Mouse (Mus musculus): ENCODE results near the gene Arhgap23. TPM values are rescaled to one million over a fixed set of nuclear protein-coding genes. Genes with fewer than 3 reads are reported as not detected.

Gene Arhgap23
- total RNA-seq, 2 experiments from 2014 or later: 6.5 to 7.1 TPM

GRCm38 (mm10) chr11:97505784-97506183, 90.5 kb downstream of the Arhgap23 start:
- DNase-seq: no peak

- no peak for DNase-seq
Measured at GRCm38 (mm10) chr11:97506331-97506730, 91.0 kb downstream of the Arhgap23 start.

GRCm38 (mm10) chr11:97508198-97508597, 92.9 kb downstream of the Arhgap23 start:
- no peak for DNase-seq

- no peak for DNase-seq
Measured at GRCm38 (mm10) chr11:97509058-97509457, 93.7 kb downstream of the Arhgap23 start.

- DNase-seq: no peak
Measured at GRCm38 (mm10) chr11:97509715-97510485, 94.6 kb downstream of the Arhgap23 start.

- peak; percentile 35 for DNase-seq
Measured at GRCm38 (mm10) chr11:97510966-97511660, 95.8 kb downstream of the Arhgap23 start.

- DNase-seq: peak; percentile 33
Measured at GRCm38 (mm10) chr11:97511661-97512369, 96.5 kb downstream of the Arhgap23 start.

- DNase-seq: no peak
Measured at GRCm38 (mm10) chr11:97512511-97512910, 97.2 kb downstream of the Arhgap23 start.

- DNase-seq: no peak
Measured at GRCm38 (mm10) chr11:97513066-97513465, 97.7 kb downstream of the Arhgap23 start.

- no peak for DNase-seq
Measured at GRCm38 (mm10) chr11:97520541-97520940, 105.2 kb downstream of the Arhgap23 start.

GRCm38 (mm10) chr11:97521741-97522474, 106.6 kb downstream of the Arhgap23 start:
- DNase-seq: no peak

- no peak for DNase-seq
Measured at GRCm38 (mm10) chr11:97523107-97523506, 107.8 kb downstream of the Arhgap23 start.

- no peak for DNase-seq
Measured at GRCm38 (mm10) chr11:97523827-97524261, 108.5 kb downstream of the Arhgap23 start.

GRCm38 (mm10) chr11:97524306-97524705, 109.0 kb downstream of the Arhgap23 start:
- DNase-seq: no peak

- no peak for DNase-seq
Measured at GRCm38 (mm10) chr11:97525313-97525712, 110.0 kb downstream of the Arhgap23 start.

- DNase-seq: no peak
Measured at GRCm38 (mm10) chr11:97528282-97528808, 113.0 kb downstream of the Arhgap23 start.

- no peak for DNase-seq
Measured at GRCm38 (mm10) chr11:97530069-97530468, 114.7 kb downstream of the Arhgap23 start.

- DNase-seq: no peak
Measured at GRCm38 (mm10) chr11:97530961-97531360, 115.6 kb downstream of the Arhgap23 start.

GRCm38 (mm10) chr11:97531381-97532260, 116.3 kb downstream of the Arhgap23 start:
- DNase-seq: peak; percentile 82

- no peak for DNase-seq
Measured at GRCm38 (mm10) chr11:97532354-97532753, 117.0 kb downstream of the Arhgap23 start.
